Comparison of ENCODE assay signal across 23 mouse cellular contexts in genomic region chr17:44422161-44422560, GRCm38 (mm10).
A peak's percentile ranks its signal among the peaks of the same experiment; 100 is the strongest.
DNase-seq lines count a peak whose midpoint lies in the region; ATAC-seq and TF ChIP-seq lines count a peak whose summit lies in the region.
"Had no signal": no experiment of that assay in that cellular context is flagged by ENCODE, and none has a peak within 500 bp of the region (broad histone marks: within the 10 kb centered on the region; RNA-seq: fewer than 3 reads in every experiment).

No protein-coding gene starts in this region.

- 0 out of 2 replicates have a peak overlapping the region, but pooled peaks have one; percentile 12 for H3K9ac ChIP-seq in limb, embryonic 11.5 days (ENCODE audit: low read length)
- no peak overlapping the region for H3K9ac ChIP-seq in embryonic facial prominence, embryonic 11.5 days (replicated peaks; ENCODE audit: low read length)
- H3K9ac ChIP-seq in midbrain, postnatal 0 days (replicated peaks; ENCODE audit: low read length, poor library complexity, severe bottlenecking) = no peak overlapping the region
- H3K9ac ChIP-seq: kidney, embryonic 15.5 days; liver, embryonic 12.5 days; neural tube, embryonic 15.5 days had no signal

- ATAC-seq in limb, embryonic 11.5 days (ENCODE audit: insufficient number of reproducible peaks, low FRiP score, low TSS enrichment, low read depth) = no peak
- ATAC-seq in embryonic facial prominence, embryonic 11.5 days (replicated peaks; ENCODE audit: insufficient number of reproducible peaks, low FRiP score, low TSS enrichment, low read depth) = no peak
- no peak for ATAC-seq in midbrain, postnatal 0 days (ENCODE audit: low FRiP score)
- ATAC-seq: forebrain, embryonic 16.5 days; hindbrain, embryonic 16.5 days; liver, embryonic 12.5 days; Patski had no signal

- no peak overlapping the region for H3K27ac ChIP-seq in limb, embryonic 11.5 days (replicated peaks; ENCODE audit: low read depth, low read length)
- H3K27ac ChIP-seq in limb, embryonic 10.5 days = no peak overlapping the region
- H3K27ac ChIP-seq in embryonic facial prominence, embryonic 11.5 days (replicated peaks; ENCODE audit: low read depth, low read length) = no peak overlapping the region
- H3K27ac ChIP-seq in midbrain, postnatal 0 days (ENCODE audit: low read depth, low read length) = no peak overlapping the region
- H3K27ac ChIP-seq: kidney, embryonic 15.5 days; liver, embryonic 12.5 days; neural tube, embryonic 15.5 days had no signal

- WGBS in limb, embryonic 11.5 days = 87% methylated on average over 2 of the region's 2 CpGs
- WGBS in limb, embryonic 10.5 days = 96% methylated on average over 2 of the region's 2 CpGs
- WGBS in embryonic facial prominence, embryonic 11.5 days = 77% methylated on average over 2 of the region's 2 CpGs
- 87% methylated on average over 2 of the region's 2 CpGs for WGBS in midbrain, postnatal 0 days

- peak; percentile 23 to 49 for DNase-seq in frontal cortex, postnatal 36 days (ENCODE audit: low spot score in 2 of 2)
- DNase-seq in frontal cortex, postnatal 10 days (ENCODE audit: low spot score in 2 of 2) = no peak
- DNase-seq in limb, embryonic 11.5 days (ENCODE audit: low spot score) = no peak
- DNase-seq in limb, embryonic 10.5 days (ENCODE audit: low spot score) = no peak
- peak; percentile 15 for DNase-seq in embryonic facial prominence, embryonic 11.5 days (ENCODE audit: low spot score)
- DNase-seq in telencephalon, adult 2 months (ENCODE audit: low read depth, low spot score) = peak; percentile 70
- DNase-seq in midbrain, postnatal 0 days (ENCODE audit: low spot score) = no peak
- DNase-seq: adrenal gland, postnatal 10 days; cerebellum, adult 18-20 months; cerebellum, postnatal 10 days; heart, postnatal 14 days; kidney, adult 18-20 months; kidney, postnatal 25 days; lung, adult 18-20 months; lung, postnatal 14 days; midbrain, embryonic 14.5 days had no signal

- no peak overlapping the region for H3K4me2 ChIP-seq in limb, embryonic 11.5 days (ENCODE audit: low read depth, severe bottlenecking)
- H3K4me2 ChIP-seq in embryonic facial prominence, embryonic 11.5 days (ENCODE audit: low read depth, low read length) = no peak overlapping the region
- no peak overlapping the region for H3K4me2 ChIP-seq in midbrain, postnatal 0 days (ENCODE audit: low read depth, low read length, poor library complexity, severe bottlenecking)
- H3K4me2 ChIP-seq: kidney, embryonic 15.5 days; liver, embryonic 12.5 days; neural tube, embryonic 15.5 days had no signal

- H3K36me3 ChIP-seq in limb, embryonic 11.5 days (ENCODE audit: control insufficient read depth, insufficient read depth, low read length) = no peaks in the 10 kb centered on the region
- H3K36me3 ChIP-seq in limb, embryonic 10.5 days = no peaks in the 10 kb centered on the region
- H3K36me3 ChIP-seq in embryonic facial prominence, embryonic 11.5 days (replicated peaks; ENCODE audit: control insufficient read depth, insufficient read depth, low read depth, low read length) = no peaks in the 10 kb centered on the region
- no peaks in the 10 kb centered on the region for H3K36me3 ChIP-seq in midbrain, postnatal 0 days (ENCODE audit: insufficient read depth, low read length)
- H3K36me3 ChIP-seq: kidney, embryonic 15.5 days; liver, embryonic 12.5 days; neural tube, embryonic 15.5 days had no signal

- H3K4me3 ChIP-seq in limb, embryonic 11.5 days (ENCODE audit: low read depth, low read length) = no peak overlapping the region
- no peak overlapping the region for H3K4me3 ChIP-seq in limb, embryonic 10.5 days
- H3K4me3 ChIP-seq in embryonic facial prominence, embryonic 11.5 days (ENCODE audit: low read depth, low read length) = no peak overlapping the region
- no peak overlapping the region for H3K4me3 ChIP-seq in midbrain, postnatal 0 days (ENCODE audit: low read depth, low read length)
- H3K4me3 ChIP-seq: erythroblast, embryonic 14.5 days; kidney, embryonic 15.5 days; liver, embryonic 12.5 days; neural tube, embryonic 15.5 days had no signal

- H3K27me3 ChIP-seq in limb, embryonic 11.5 days (ENCODE audit: control insufficient read depth, insufficient read depth, low read length) = no peaks in the 10 kb centered on the region
- peaks cover 16% of the 10 kb centered on the region for H3K27me3 ChIP-seq in limb, embryonic 10.5 days (ENCODE audit: low read depth, poor library complexity, severe bottlenecking)
- H3K27me3 ChIP-seq in embryonic facial prominence, embryonic 11.5 days (ENCODE audit: control insufficient read depth, insufficient read depth, low read length) = no peaks in the 10 kb centered on the region
- no peaks in the 10 kb centered on the region for H3K27me3 ChIP-seq in midbrain, postnatal 0 days (ENCODE audit: insufficient read depth, low read length)
- H3K27me3 ChIP-seq: kidney, embryonic 15.5 days; liver, embryonic 12.5 days; neural tube, embryonic 15.5 days; Patski had no signal

- H3K9me3 ChIP-seq in limb, embryonic 11.5 days (ENCODE audit: control insufficient read depth, low read length) = no peaks in the 10 kb centered on the region
- no peaks in the 10 kb centered on the region for H3K9me3 ChIP-seq in limb, embryonic 10.5 days (replicated peaks)
- H3K9me3 ChIP-seq in embryonic facial prominence, embryonic 11.5 days (replicated peaks; ENCODE audit: control insufficient read depth, low read length) = no peaks in the 10 kb centered on the region
- no peaks in the 10 kb centered on the region for H3K9me3 ChIP-seq in midbrain, postnatal 0 days (ENCODE audit: low read length)
- H3K9me3 ChIP-seq: kidney, embryonic 15.5 days; liver, embryonic 12.5 days; neural tube, embryonic 15.5 days had no signal

- TF ChIP-seq CTCF in midbrain, postnatal 0 days (IDR thresholded peaks at IDR 0.05) = no peak

- no peaks in the 10 kb centered on the region for H3K4me1 ChIP-seq in limb, embryonic 11.5 days (ENCODE audit: control insufficient read depth, insufficient read depth, low read length)
- peaks cover 11% of the 10 kb centered on the region; the same call in 1 of the 2 replicates for H3K4me1 ChIP-seq in limb, embryonic 10.5 days
- H3K4me1 ChIP-seq in embryonic facial prominence, embryonic 11.5 days (ENCODE audit: control insufficient read depth, insufficient read depth, low read length) = no peaks in the 10 kb centered on the region
- no peaks in the 10 kb centered on the region for H3K4me1 ChIP-seq in midbrain, postnatal 0 days (ENCODE audit: insufficient read depth, low read length)
- H3K4me1 ChIP-seq: kidney, embryonic 15.5 days; liver, embryonic 12.5 days; neural tube, embryonic 15.5 days had no signal

Comparison
In these comparisons a context has a peak if more than half of its experiments do, and no peak if none do; other contexts are left out.
1. DNase-seq: peak in frontal cortex, postnatal 36 days (2 of 2), embryonic facial prominence, embryonic 11.5 days (single experiment) and telencephalon, adult 2 months (single experiment); none in frontal cortex, postnatal 10 days (0 of 2), limb, embryonic 11.5 days (single experiment), limb, embryonic 10.5 days (single experiment) and midbrain, postnatal 0 days (single experiment).